Mouse (Mus musculus) hindbrain, embryonic 11.5 days (tissue): Measurements from ENCODE around the gene C2cd3. TPM values are rescaled to one million over a fixed set of nuclear protein-coding genes. Genes with fewer than 3 reads are reported as not detected.

ENCODE experiments used
- ATAC-seq: fragments of 200-750 bp; cut with Nextera tagmentation; 2 replicates; pipeline ENCODE4 v1.8.0; 2017; ENCODE audit warnings: mild to moderate bottlenecking, moderate TSS enrichment, moderate library complexity; ENCODE audit not compliant: low FRiP score
- DNase-seq: peaks from one replicate; pipeline ENCODE4 v3.0.0-alpha.2; 2015; ENCODE audit warnings: low spot score
- H3K27ac ChIP-seq: fragments of 300-500 bp; sonication (generic); 2 replicates; pipeline ENCODE4 v1.5.1; 2014; ENCODE audit warnings: mild to moderate bottlenecking, low read depth, low read length
- H3K27me3 ChIP-seq: fragments of 300-500 bp; sonication (generic); 2 replicates; pipeline ENCODE4 v1.6.1; 2014; ENCODE audit warnings: mild to moderate bottlenecking, low read length, moderate library complexity, mixed read lengths; ENCODE audit not compliant: control insufficient read depth, insufficient read depth
- H3K36me3 ChIP-seq: fragments of 300-500 bp; sonication (generic); 2 replicates; pipeline ENCODE4 v1.6.1; 2014; ENCODE audit warnings: mild to moderate bottlenecking, low read length, moderate library complexity, mixed read lengths; ENCODE audit not compliant: control insufficient read depth, insufficient read depth
- H3K4me1 ChIP-seq: fragments of 300-500 bp; sonication (generic); replicated peaks from 2 replicates; pipeline ENCODE4 v1.6.1; 2014; ENCODE audit warnings: low read length, mixed read lengths; ENCODE audit not compliant: control insufficient read depth, insufficient read depth
- H3K4me2 ChIP-seq: fragments of 300-500 bp; sonication (generic); replicated peaks from 2 replicates; pipeline ENCODE4 v1.6.1; 2014; ENCODE audit warnings: mild to moderate bottlenecking, low read depth, low read length
- H3K4me3 ChIP-seq: fragments of 300-500 bp; sonication (generic); 2 replicates; pipeline ENCODE4 v1.5.1; 2014; ENCODE audit warnings: low read depth, low read length
- H3K9ac ChIP-seq: fragments of 300-500 bp; sonication (generic); 2 replicates; pipeline ENCODE4 v1.6.1; 2014; ENCODE audit warnings: low read depth, low read length
- H3K9me3 ChIP-seq: fragments of 300-500 bp; sonication (generic); 2 replicates; pipeline ENCODE4 v1.6.1; 2016; ENCODE audit warnings: low read length; ENCODE audit not compliant: control insufficient read depth
- WGBS: fragments of 180-500 bp; shearing (Covaris S2); extraction: QIAGEN DNeasy Blood & Tissue Kit; methylation state at CpG from one replicate; pipeline ENCODE4 v1.1.7; 2014; 5-methylcytosine and 5-hydroxymethylcytosine counted together
- polyA plus RNA-seq: library from polyadenylated mRNA; unstranded; fragments of >200 nt; fragmentation: Nextera tagmentation; extraction: Ambion mirVana; gene quantifications from 2 replicates; pipeline ENCODE4 v1.2.1, GENCODE M21; 2014

C2cd3 gene
- polyA plus RNA-seq, 1 experiment from 2014 or later, result 40.4 TPM

DNA sequence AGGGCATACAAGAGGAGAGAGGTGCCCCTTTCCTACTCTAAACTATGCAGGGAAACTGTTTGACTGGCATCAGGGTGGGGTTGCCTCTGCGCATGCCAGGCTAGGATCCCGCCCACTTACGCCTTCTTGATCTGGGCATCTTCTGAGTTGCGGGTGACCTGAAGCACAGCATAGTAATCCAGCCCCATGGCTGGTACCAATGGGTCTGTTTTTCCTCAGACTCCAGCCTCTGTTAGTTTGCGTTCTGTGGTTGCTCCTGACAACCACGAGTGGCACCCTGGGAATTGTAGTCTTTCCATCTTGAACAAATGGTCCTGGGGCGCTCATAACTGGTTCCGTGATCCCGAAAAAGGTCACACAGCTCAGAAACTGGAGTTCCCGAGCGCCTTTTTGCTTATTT, 142.5 kb downstream of the C2cd3 start, which contains the start of gene Dnajb13:
Dnajb13 (minus strand) TSS at position 388 of the 400 bp plus-strand sequence.
- Histone ChIP-seq H3K4me2 (0 out of 2 replicates have a peak within 1 kb of the TSS, but pooled peaks have one; percentile 3), H3K27me3 (no peaks in the 10 kb centered on the region), H3K27ac (no peak within 1 kb of the TSS), H3K4me3 (no peak within 1 kb of the TSS), H3K9ac (no peak within 1 kb of the TSS), H3K36me3 (no peaks in the 10 kb centered on the region), H3K4me1 (no peaks in the 10 kb centered on the region), H3K9me3 (no peaks in the 10 kb centered on the region)
- DNase-seq (peak; percentile 32), ATAC-seq (no peak)
- WGBS, result 50% methylated on average over 11 of the region's 11 CpGs

Other genes with a start within 250 kb of the C2cd3 start
- gene Lipt2, start 213.0 kb upstream of the C2cd3 start, polyA plus RNA-seq, result 20.8 and 23.7 TPM in 2 replicates
- 3.4 and 3.9 TPM in 2 replicates for gene Kcne3, start 195.7 kb upstream of the C2cd3 start, polyA plus RNA-seq
- gene Pgm2l1, start 144.8 kb upstream of the C2cd3 start, polyA plus RNA-seq, result 9.1 and 14.9 TPM in 2 replicates
- gene P4ha3, start 86.7 kb upstream of the C2cd3 start, polyA plus RNA-seq, result 7.4 and 9.6 TPM in 2 replicates
- 99.9 and 112 TPM in 2 replicates for gene Ppme1, start 74 bp downstream of the C2cd3 start, polyA plus RNA-seq
- gene Ucp3, start 100.8 kb downstream of the C2cd3 start, polyA plus RNA-seq, result not detected in 2 replicates
- gene Ucp2, start 121.1 kb downstream of the C2cd3 start, polyA plus RNA-seq, result 97.7 and 99.6 TPM in 2 replicates
- 7.1 and 7.8 TPM in 2 replicates for gene Dnajb13, start 142.7 kb downstream of the C2cd3 start, polyA plus RNA-seq
- gene Coa4, start 164.8 kb downstream of the C2cd3 start, polyA plus RNA-seq, result 20.6 and 22.8 TPM in 2 replicates
- gene Rab6a, start 235.2 kb downstream of the C2cd3 start, polyA plus RNA-seq, result 192 and 212 TPM in 2 replicates
- 62.9 and 73.1 TPM in 2 replicates for gene Mrpl48, start 236.1 kb downstream of the C2cd3 start, polyA plus RNA-seq